Mouse (Mus musculus) embryo, embryonic 9.5 days (tissue): Measurements from ENCODE around the gene Znfx1.

Experiments used
- DNase-seq: peaks from one replicate; pipeline ENCODE4 v3.0.0-alpha.2; 2017; ENCODE audit errors: extremely low spot score

Znfx1 gene

DNA sequence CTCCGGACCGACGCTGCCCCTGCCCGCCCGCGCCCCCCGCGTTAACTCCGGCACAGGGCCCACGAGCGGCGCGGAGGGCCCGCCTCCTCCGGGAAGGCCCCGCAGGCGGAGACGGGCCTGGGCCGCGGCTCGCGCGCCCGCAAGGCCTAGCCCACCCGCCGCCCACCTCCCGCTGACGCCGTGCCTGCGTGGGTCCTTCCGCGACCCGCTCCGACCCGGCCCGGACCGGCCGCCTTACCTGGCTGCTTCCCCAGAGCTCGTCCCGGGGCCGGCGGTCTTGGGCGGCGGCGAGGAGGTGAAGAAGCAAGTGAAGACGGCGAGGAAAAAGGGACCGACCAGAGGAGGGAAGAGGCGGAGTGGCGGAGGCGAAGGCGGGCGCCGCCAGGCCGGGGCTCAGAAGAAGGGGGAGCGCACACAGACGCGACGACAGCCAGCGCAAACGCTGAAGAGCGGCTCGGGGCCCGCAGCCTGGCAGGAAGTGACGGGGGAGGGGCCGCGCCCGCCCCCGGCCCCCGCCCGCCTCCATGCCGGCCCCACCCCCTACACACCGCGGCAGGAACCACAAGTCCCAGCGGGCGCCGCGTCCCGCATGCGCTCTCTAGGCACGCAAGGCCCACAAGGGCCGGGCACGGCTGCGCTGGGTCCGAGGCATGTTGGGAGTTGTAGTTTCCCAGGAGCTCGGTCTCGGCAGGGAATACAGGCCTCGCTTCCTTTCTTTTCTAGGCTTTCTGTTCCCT, 66.9 kb downstream of the Znfx1 start, which contains the start of gene Stau1:
Gene Stau1 (minus strand): TSS at position 504 of the 737 bp plus-strand sequence.
- DNase-seq, result peak; percentile 95

- peak; percentile 28 for DNase-seq
Measured at GRCm38 (mm10) chr2:166995021-166995795, 67.6 kb downstream of the Znfx1 start.

- DNase-seq, result no peak
Measured at GRCm38 (mm10) chr2:166991945-166992344, 70.9 kb downstream of the Znfx1 start.

DNA sequence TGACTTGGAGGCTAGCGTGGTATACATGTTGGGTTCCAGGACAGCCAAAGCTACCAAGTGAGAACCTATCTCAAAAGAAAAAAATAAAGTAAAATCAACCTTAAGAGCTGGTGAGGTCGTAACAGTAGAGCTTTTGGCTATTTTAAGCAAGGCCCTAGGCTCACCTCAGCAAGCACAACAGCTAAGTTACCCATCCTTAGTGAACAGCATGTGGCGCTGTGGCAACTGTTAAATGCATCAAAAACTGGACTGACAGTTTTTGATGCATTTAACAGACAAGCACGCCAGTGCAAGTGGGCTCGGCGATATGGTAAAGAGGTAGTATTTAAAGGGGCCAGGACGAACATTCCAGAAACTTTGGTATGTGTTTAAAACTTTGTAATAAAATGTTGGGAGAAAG, 72.0 kb downstream of the Znfx1 start:
- no peak for DNase-seq
